Mouse (Mus musculus) left cerebral cortex, postnatal 25 days (tissue): ENCODE measurements around the gene Cpa1. TPM values are rescaled to one million over a fixed set of nuclear protein-coding genes. Genes with fewer than 3 reads are reported as not detected.
A peak's percentile ranks its signal among the peaks of the same experiment; 100 is the strongest.

Source experiments
- DNase-seq, 2 experiments: peaks; one replicate each; pipeline ENCODE4 v3.0.0; 2022; ENCODE audit warnings: low spot score in 2 of 2, mixed read lengths in 1 of 2
- intact Hi-C: fragments of 180-260 bp; cut with DNase I; formaldehyde crosslinking; loops from one replicate; pipeline ENCODE4 v1.15.1; 2025
- total RNA-seq, 2 experiments: library from RNA; stranded (reverse); gene quantifications; 2 replicates each; pipeline ENCODE4 v1.2.3; 2021

Cpa1 gene
- total RNA-seq, 2 experiments from 2014 or later, result not detected

GRCm38 (mm10) chr6:30665296-30665695, 26.3 kb downstream of the Cpa1 start:
- DNase-seq, result no peak
- intact Hi-C loops, result no loop called here

DNA sequence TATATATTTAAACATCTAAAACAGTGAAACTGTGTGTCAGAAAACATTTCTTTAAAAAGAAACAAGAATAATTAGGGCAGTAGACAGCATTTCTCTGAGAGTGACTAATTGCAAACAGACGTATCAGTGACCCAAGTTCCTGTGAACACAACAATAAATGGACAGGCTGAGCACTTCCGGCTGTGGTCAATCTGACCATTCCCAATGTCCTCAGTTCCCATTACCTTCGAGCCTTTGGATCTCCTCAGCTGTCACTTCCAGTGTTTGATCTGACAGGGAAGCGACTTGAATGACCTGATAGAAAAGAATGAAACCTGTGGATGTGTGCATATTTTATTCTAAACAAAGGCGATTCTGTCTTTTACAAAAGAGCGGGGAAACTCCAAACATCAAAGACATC, 27.0 kb downstream of the Cpa1 start:
- intact Hi-C loops, result no loop called here

GRCm38 (mm10) chr6:30667585-30667984, 28.6 kb downstream of the Cpa1 start:
- intact Hi-C loops, result no loop called here
- DNase-seq, result no peak

More for the DNA sequence above, 27.0 kb downstream of the Cpa1 start:
- no peak for DNase-seq

- intact Hi-C loops, result no loop called here
- no peak for DNase-seq
Observed at GRCm38 (mm10) chr6:30671696-30672095, 32.7 kb downstream of the Cpa1 start.

DNA sequence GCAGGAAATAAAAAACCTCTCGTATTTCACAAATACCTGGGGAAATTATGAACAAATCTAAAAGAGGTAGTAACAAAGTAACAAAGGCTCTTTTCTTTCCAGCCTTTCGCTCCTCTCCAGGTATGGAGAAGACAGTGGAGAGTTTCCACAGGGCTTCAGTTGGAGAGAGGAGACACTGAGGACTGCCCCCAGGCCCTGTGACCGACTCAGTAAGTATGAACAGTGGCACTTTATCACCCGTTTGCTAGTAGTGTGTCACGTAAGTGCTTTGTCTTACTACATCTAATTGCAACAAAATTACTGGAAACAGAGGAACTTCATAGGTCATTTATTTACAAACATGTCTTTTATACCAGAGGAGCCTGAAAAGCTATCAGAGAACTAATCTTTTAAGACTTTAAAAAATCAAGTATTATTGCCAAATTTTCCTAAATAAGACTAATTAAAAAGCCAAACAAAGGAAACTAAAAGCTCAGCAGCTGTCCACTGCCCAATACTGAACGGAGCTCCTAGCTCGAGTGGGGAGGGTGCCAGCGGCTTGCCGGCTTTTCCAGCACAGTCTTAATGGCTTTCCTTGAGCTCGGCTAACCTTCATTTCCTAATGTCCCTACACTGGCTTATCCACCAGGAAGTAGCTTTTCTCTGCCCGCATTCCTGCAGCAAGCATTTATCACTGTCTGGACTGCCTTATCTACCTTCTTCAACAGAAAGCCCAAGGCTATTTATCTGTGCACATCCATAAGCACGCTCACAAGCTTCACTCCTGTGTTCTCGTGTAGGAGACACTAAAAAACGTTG, 34.9 kb downstream of the Cpa1 start:
- DNase-seq, result no peak
- intact Hi-C loops, result no loop called here

GRCm38 (mm10) chr6:30674714-30675280, 35.8 kb downstream of the Cpa1 start:
- intact Hi-C loops, result no loop called here
- DNase-seq, result peak in 1 of 2 experiments; percentile 38

- peak in 1 of 2 experiments; percentile 42 for DNase-seq
- intact Hi-C loops, result no loop called here
Observed at GRCm38 (mm10) chr6:30675281-30675771, 36.3 kb downstream of the Cpa1 start.

- intact Hi-C loops, result no loop called here
Observed at GRCm38 (mm10) chr6:30676506-30676905, 37.5 kb downstream of the Cpa1 start.

DNA sequence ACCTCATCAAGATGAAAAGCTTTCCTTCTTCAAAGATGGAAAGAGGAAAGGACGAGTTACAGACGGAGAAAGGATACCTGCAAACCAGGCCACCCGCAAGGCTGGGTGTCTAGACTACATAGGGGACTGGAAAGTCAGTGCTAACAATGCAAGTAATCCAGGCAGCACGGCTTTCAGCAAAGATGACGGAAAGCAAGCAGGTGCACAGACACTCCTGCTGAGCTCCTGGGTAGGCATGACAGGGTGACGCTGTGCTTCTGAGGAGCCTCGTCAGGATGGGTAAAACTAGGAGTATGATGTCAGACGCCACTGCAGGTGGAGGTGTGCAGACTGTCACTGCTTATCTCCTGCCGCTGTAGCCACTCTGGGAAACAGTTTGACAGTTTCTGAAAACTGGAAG, 38.6 kb downstream of the Cpa1 start:
- intact Hi-C loops, result no loop called here
- no peak for DNase-seq

More at GRCm38 (mm10) chr6:30676506-30676905, 37.5 kb downstream of the Cpa1 start:
- no peak for DNase-seq

GRCm38 (mm10) chr6:30678482-30678881, 39.5 kb downstream of the Cpa1 start:
- intact Hi-C loops, result no loop called here

GRCm38 (mm10) chr6:30679567-30679966, 40.5 kb downstream of the Cpa1 start:
- intact Hi-C loops, result no loop called here
- no peak for DNase-seq

More at GRCm38 (mm10) chr6:30678482-30678881, 39.5 kb downstream of the Cpa1 start:
- DNase-seq, result no peak

GRCm38 (mm10) chr6:30680442-30680841, 41.4 kb downstream of the Cpa1 start:
- DNase-seq, result no peak
- intact Hi-C loops, result no loop called here

GRCm38 (mm10) chr6:30681935-30682900, 43.2 kb downstream of the Cpa1 start:
- intact Hi-C loops, result no loop called here
- peak; percentile 30 to 71 for DNase-seq

GRCm38 (mm10) chr6:30684570-30684969, 45.6 kb downstream of the Cpa1 start:
- no peak for DNase-seq
- intact Hi-C loops, result no loop called here

DNA sequence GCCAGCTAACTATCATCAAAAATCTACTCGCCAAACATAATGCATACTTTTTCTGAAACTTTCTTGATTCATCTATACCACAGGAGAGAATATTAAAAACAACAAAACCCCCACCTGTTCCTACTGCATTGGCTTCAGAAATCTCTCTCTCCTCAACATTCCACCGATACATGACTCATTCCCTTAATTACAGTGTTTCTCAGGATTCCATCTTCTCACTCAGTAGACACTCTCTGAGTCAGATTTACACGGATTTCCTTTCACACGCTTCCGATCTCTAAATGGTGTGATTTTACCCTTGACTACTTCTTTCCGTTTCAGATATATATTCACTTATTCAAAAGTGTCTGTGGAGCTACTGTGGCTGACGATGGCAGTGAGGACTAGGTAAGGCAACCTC, 48.2 kb downstream of the Cpa1 start:
- intact Hi-C loops, result no loop called here
- DNase-seq, result peak in 1 of 2 experiments; percentile 57

DNA sequence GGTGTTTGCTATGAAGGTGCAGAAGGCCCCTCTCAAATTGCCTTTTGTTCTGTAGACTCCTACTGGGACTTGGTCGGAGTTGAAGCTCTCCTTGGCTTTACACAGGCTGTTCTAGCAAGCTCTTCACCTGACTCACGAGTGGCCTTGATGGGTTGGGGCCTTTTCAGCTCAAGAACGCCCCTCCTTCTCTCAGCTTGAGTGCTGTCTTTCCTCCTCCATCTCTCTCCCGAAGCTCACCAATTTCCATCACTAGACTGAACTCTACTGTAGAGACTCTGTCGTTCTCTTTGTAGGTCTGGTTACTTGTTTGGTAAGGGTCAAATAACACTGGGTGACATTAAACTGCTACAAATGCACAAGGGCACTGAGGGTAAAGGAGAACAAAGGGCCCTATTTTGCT, 53.8 kb downstream of the Cpa1 start:
- DNase-seq, result no peak
- intact Hi-C loops, result loop anchor here (5.0 kb wide), 1 partner anchor 146 kb away; no protein-coding TSS in a partner anchor

DNA sequence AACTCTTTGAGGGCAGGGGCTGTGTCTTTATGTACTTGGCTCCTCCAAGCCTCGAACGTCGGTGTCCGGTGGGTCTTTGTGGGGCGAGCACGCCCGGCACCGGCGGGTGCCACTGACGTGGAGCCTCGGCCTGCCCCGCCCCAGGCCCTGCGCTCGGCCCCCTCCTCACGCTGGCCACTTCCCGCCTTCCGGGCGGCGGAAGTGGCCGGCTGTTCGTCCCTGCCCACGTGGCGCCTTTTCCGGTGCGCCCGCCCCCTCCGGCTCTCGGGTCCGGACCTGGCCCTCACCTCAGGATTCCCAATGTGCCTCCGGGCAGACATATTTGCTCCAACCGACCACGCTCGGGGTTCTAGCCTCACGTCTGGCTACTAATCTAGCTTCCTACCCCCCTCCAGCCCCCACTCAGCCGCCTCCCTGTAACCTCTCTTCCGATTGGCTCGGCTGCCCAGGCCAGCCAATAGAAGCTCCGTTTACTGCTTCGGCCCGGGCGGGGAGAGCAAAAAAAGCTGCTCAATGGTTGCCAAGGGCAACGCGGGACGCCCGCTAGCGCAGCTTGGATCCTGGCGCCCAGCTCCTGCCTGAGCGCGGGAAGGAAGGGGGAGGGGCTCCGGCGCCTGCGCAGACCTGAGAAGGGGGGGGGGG, 54.5 kb downstream of the Cpa1 start, which contains the start of gene Cep41:
Cep41 (minus strand) TSS at position 400 of the 642 bp plus-strand sequence.
- intact Hi-C loops, result loop anchor here (5.0 kb wide), 1 partner anchor 146 kb away; no protein-coding TSS in a partner anchor

DNA sequence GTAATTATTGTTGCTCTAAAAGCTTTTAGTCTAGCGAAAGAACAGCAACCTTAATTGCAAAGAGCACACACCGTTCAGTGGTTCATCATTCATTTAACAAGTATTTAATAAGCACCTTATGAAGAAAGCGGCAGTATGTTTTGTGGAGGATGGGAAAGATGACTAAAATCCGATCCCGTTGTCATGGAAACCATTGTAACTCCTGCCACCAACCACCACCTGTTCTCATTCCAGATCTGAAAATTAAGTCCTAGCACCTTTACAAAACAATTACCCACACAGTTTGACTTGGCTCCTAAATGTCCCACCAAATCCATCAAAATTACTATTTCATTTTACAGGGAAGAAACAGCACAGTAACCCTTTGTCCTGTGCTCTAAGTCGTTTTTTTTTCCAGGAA, 55.2 kb downstream of the Cpa1 start:
- intact Hi-C loops, result loop anchor here (5.0 kb wide), 1 partner anchor 147 kb away; no protein-coding TSS in a partner anchor
- DNase-seq, result peak; percentile 40 to 58

More for the DNA sequence above, 54.5 kb downstream of the Cpa1 start, which contains the start of gene Cep41:
- peak; percentile 98 for DNase-seq
